Mouse (Mus musculus): ENCODE measurements around the gene Olfr1444. TPM values are rescaled to one million over a fixed set of nuclear protein-coding genes. Genes with fewer than 3 reads are reported as not detected.

Gene Olfr1444
- total and polyA plus RNA-seq, 2 experiments from 2014 or later: not detected

- no peak within 1 kb of the TSS for H3K27ac ChIP-seq (ENCODE audit: low read depth, low read length)
- no peak for ATAC-seq (ENCODE audit: low FRiP score)
- 79% methylated on average over 1 of the region's 1 CpGs for WGBS
Measured at GRCm38 (mm10) chr19:12893424-12893823, 36.3 kb downstream of the Olfr1444 start, which contains the start of gene Olfr1446. Gene Olfr1446, minus strand, starts transcription at chr19:12893524.

GRCm38 (mm10) chr19:12903643-12904042, 46.6 kb downstream of the Olfr1444 start, which contains the start of gene Olfr1447:
Gene Olfr1447, minus strand, starts transcription at chr19:12903743.
- no peak within 1 kb of the TSS for H3K4me3 ChIP-seq (ENCODE audit: low read depth, low read length)
- no peak within 1 kb of the TSS for H3K4me2 ChIP-seq (ENCODE audit: low read depth, low read length, poor library complexity, severe bottlenecking)
- no peaks in the 10 kb centered on the region for H3K27me3 ChIP-seq (ENCODE audit: insufficient read depth, low read length)
- ATAC-seq (ENCODE audit: low FRiP score) (no peak), DNase-seq (ENCODE audit: low spot score) (no peak)
- WGBS: 89% methylated on average over 1 of the region's 1 CpGs
- H3K36me3 ChIP-seq (ENCODE audit: insufficient read depth, low read length): no peaks in the 10 kb centered on the region
- peaks cover 4% of the 10 kb centered on the region; the same call in 1 of the 2 replicates for H3K9me3 ChIP-seq (ENCODE audit: low read length)
- no peak within 1 kb of the TSS for H3K9ac ChIP-seq (replicated peaks; ENCODE audit: low read length, poor library complexity, severe bottlenecking)
- H3K27ac ChIP-seq (ENCODE audit: low read depth, low read length): no peak within 1 kb of the TSS
- H3K4me1 ChIP-seq (ENCODE audit: insufficient read depth, low read length): no peaks in the 10 kb centered on the region
- TF ChIP-seq CTCF (IDR thresholded peaks at IDR 0.05): no peak

More at GRCm38 (mm10) chr19:12893424-12893823, 36.3 kb downstream of the Olfr1444 start, which contains the start of gene Olfr1446:
- no peak for DNase-seq (ENCODE audit: low spot score)
- H3K4me3 ChIP-seq (ENCODE audit: low read depth, low read length): no peak within 1 kb of the TSS
- no peaks in the 10 kb centered on the region for H3K36me3 ChIP-seq (ENCODE audit: insufficient read depth, low read length)
- no peak within 1 kb of the TSS for H3K4me2 ChIP-seq (ENCODE audit: low read depth, low read length, poor library complexity, severe bottlenecking)
- no peaks in the 10 kb centered on the region for H3K27me3 ChIP-seq (ENCODE audit: insufficient read depth, low read length)
- H3K9me3 ChIP-seq (ENCODE audit: low read length): no peaks in the 10 kb centered on the region
- H3K4me1 ChIP-seq (ENCODE audit: insufficient read depth, low read length): no peaks in the 10 kb centered on the region
- H3K9ac ChIP-seq (replicated peaks; ENCODE audit: low read length, poor library complexity, severe bottlenecking): no peak within 1 kb of the TSS
- TF ChIP-seq CTCF (IDR thresholded peaks at IDR 0.05): no peak

Other genes starting within 250 kb of the Olfr1444 start
- gene Glyat, start 224.0 kb upstream of the Olfr1444 start, total RNA-seq (2014; rRNA removed): not detected in 2 replicates
- not detected in 2 replicates for gene Glyat, start 224.0 kb upstream of the Olfr1444 start, polyA plus RNA-seq (2015; fragmentation: Nextera tagmentation; extraction: Ambion mirVana)
- not detected in 2 replicates for gene Olfr1442, start 186.8 kb upstream of the Olfr1444 start, total RNA-seq (2014; rRNA removed)
- gene Olfr1442, start 186.8 kb upstream of the Olfr1444 start, polyA plus RNA-seq (2015; fragmentation: Nextera tagmentation; extraction: Ambion mirVana): not detected in 2 replicates
- gene Olfr1443, start 179.2 kb upstream of the Olfr1444 start, total RNA-seq (2014; rRNA removed): not detected in 2 replicates
- gene Olfr1443, start 179.2 kb upstream of the Olfr1444 start, polyA plus RNA-seq (2015; fragmentation: Nextera tagmentation; extraction: Ambion mirVana): not detected in 2 replicates
- not detected in 2 replicates for gene Keg1, start 161.5 kb upstream of the Olfr1444 start, total RNA-seq (2014; rRNA removed)
- gene Keg1, start 161.5 kb upstream of the Olfr1444 start, polyA plus RNA-seq (2015; fragmentation: Nextera tagmentation; extraction: Ambion mirVana): not detected in 2 replicates
- 1.2 and 1.5 TPM in 2 replicates for gene Cntf, start 91.7 kb upstream of the Olfr1444 start, total RNA-seq (2014; rRNA removed)
- gene Cntf, start 91.7 kb upstream of the Olfr1444 start, polyA plus RNA-seq (2015; fragmentation: Nextera tagmentation; extraction: Ambion mirVana): 0.72 and 1.0 TPM in 2 replicates
- 52.5 and 56.5 TPM in 2 replicates for gene Zfp91, start 61.2 kb upstream of the Olfr1444 start, total RNA-seq (2014; rRNA removed)
- gene Zfp91, start 61.2 kb upstream of the Olfr1444 start, polyA plus RNA-seq (2015; fragmentation: Nextera tagmentation; extraction: Ambion mirVana): 10.4 and 12.8 TPM in 2 replicates
- gene Lpxn, start 61.1 kb upstream of the Olfr1444 start, total RNA-seq (2014; rRNA removed): 1.0 and 1.9 TPM in 2 replicates
- gene Lpxn, start 61.1 kb upstream of the Olfr1444 start, polyA plus RNA-seq (2015; fragmentation: Nextera tagmentation; extraction: Ambion mirVana): 0.77 and 0.96 TPM in 2 replicates
- not detected in 2 replicates for gene Gm5244, start 10.6 kb upstream of the Olfr1444 start, total RNA-seq (2014; rRNA removed)
- gene Gm5244, start 10.6 kb upstream of the Olfr1444 start, polyA plus RNA-seq (2015; fragmentation: Nextera tagmentation; extraction: Ambion mirVana): not detected in 2 replicates
- not detected in 2 replicates for gene Olfr1445, start 26.6 kb downstream of the Olfr1444 start, total RNA-seq (2014; rRNA removed)
- not detected in 2 replicates for gene Olfr1445, start 26.6 kb downstream of the Olfr1444 start, polyA plus RNA-seq (2015; fragmentation: Nextera tagmentation; extraction: Ambion mirVana)
- gene Olfr1446, start 36.2 kb downstream of the Olfr1444 start, total RNA-seq (2014; rRNA removed): not detected in 2 replicates
- gene Olfr1446, start 36.2 kb downstream of the Olfr1444 start, polyA plus RNA-seq (2015; fragmentation: Nextera tagmentation; extraction: Ambion mirVana): not detected in 2 replicates
- not detected in 2 replicates for gene Olfr1447, start 46.5 kb downstream of the Olfr1444 start, total RNA-seq (2014; rRNA removed)
- not detected in 2 replicates for gene Olfr1447, start 46.5 kb downstream of the Olfr1444 start, polyA plus RNA-seq (2015; fragmentation: Nextera tagmentation; extraction: Ambion mirVana)
- not detected in 2 replicates for gene Olfr1448, start 67.1 kb downstream of the Olfr1444 start, total RNA-seq (2014; rRNA removed)
- not detected in 2 replicates for gene Olfr1448, start 67.1 kb downstream of the Olfr1444 start, polyA plus RNA-seq (2015; fragmentation: Nextera tagmentation; extraction: Ambion mirVana)
- gene Olfr1449, start 73.6 kb downstream of the Olfr1444 start, total RNA-seq (2014; rRNA removed): not detected in 2 replicates
- gene Olfr1449, start 73.6 kb downstream of the Olfr1444 start, polyA plus RNA-seq (2015; fragmentation: Nextera tagmentation; extraction: Ambion mirVana): not detected in 2 replicates
- not detected in 2 replicates for gene Olfr1450, start 93.0 kb downstream of the Olfr1444 start, total RNA-seq (2014; rRNA removed)
- not detected in 2 replicates for gene Olfr1450, start 93.0 kb downstream of the Olfr1444 start, polyA plus RNA-seq (2015; fragmentation: Nextera tagmentation; extraction: Ambion mirVana)
- gene Olfr1451, start 137.7 kb downstream of the Olfr1444 start, total RNA-seq (2014; rRNA removed): not detected in 2 replicates
- gene Olfr1451, start 137.7 kb downstream of the Olfr1444 start, polyA plus RNA-seq (2015; fragmentation: Nextera tagmentation; extraction: Ambion mirVana): not detected in 2 replicates
- gene Olfr1453, start 171.0 kb downstream of the Olfr1444 start, total RNA-seq (2014; rRNA removed): not detected in 2 replicates
- gene Olfr1453, start 171.0 kb downstream of the Olfr1444 start, polyA plus RNA-seq (2015; fragmentation: Nextera tagmentation; extraction: Ambion mirVana): not detected in 2 replicates
- not detected in 2 replicates for gene Olfr1454, start 203.3 kb downstream of the Olfr1444 start, total RNA-seq (2014; rRNA removed)
- not detected in 2 replicates for gene Olfr1454, start 203.3 kb downstream of the Olfr1444 start, polyA plus RNA-seq (2015; fragmentation: Nextera tagmentation; extraction: Ambion mirVana)
- not detected in 2 replicates for gene Olfr1457, start 240.6 kb downstream of the Olfr1444 start, total RNA-seq (2014; rRNA removed)
- not detected in 2 replicates for gene Olfr1457, start 240.6 kb downstream of the Olfr1444 start, polyA plus RNA-seq (2015; fragmentation: Nextera tagmentation; extraction: Ambion mirVana)
- not detected in 2 replicates for gene Olfr1458, start 249.5 kb downstream of the Olfr1444 start, total RNA-seq (2014; rRNA removed)
- gene Olfr1458, start 249.5 kb downstream of the Olfr1444 start, polyA plus RNA-seq (2015; fragmentation: Nextera tagmentation; extraction: Ambion mirVana): not detected in 2 replicates

Measured in midbrain, postnatal 0 days (tissue).